In genomic region chr1:143540701-143541100, GRCm38 (mm10) we compare ENCODE assay signal across 24 mouse cellular contexts.
DNase-seq lines count a peak whose midpoint lies in the region; ATAC-seq and TF ChIP-seq lines count a peak whose summit lies in the region.
"Had no signal": no experiment of that assay in that cellular context is flagged by ENCODE, and none has a peak within 500 bp of the region (broad histone marks: within the 10 kb centered on the region; RNA-seq: fewer than 3 reads in every experiment).

No protein-coding gene starts in this region.

- no peak overlapping the region for H3K27ac ChIP-seq in forebrain, embryonic 12.5 days
- H3K27ac ChIP-seq in forebrain, embryonic 10.5 days = no peak overlapping the region
- H3K27ac ChIP-seq in heart, embryonic 14.5 days (replicated peaks in 1 of 2; ENCODE audit: control insufficient read depth in 1 of 2, insufficient read depth in 1 of 2, low read depth in 2 of 2, low read length in 2 of 2) = no peak overlapping the region
- no peak overlapping the region for H3K27ac ChIP-seq in forebrain, embryonic 14.5 days (ENCODE audit: low read depth, low read length)
- H3K27ac ChIP-seq in forebrain, postnatal 0 days (ENCODE audit: low read depth, low read length) = no peak overlapping the region
- H3K27ac ChIP-seq: embryonic facial prominence, embryonic 12.5 days; embryonic facial prominence, embryonic 15.5 days; hindbrain, embryonic 12.5 days; hindbrain, embryonic 15.5 days had no signal

- no peak overlapping the region for H3K4me3 ChIP-seq in forebrain, embryonic 12.5 days (replicated peaks)
- no peak overlapping the region for H3K4me3 ChIP-seq in forebrain, embryonic 10.5 days
- no peak overlapping the region for H3K4me3 ChIP-seq in heart, embryonic 14.5 days (ENCODE audit: control insufficient read depth in 1 of 2, insufficient read depth in 1 of 2, low read depth in 1 of 2, low read length in 2 of 2)
- no peak overlapping the region for H3K4me3 ChIP-seq in forebrain, embryonic 14.5 days (ENCODE audit: low read depth, low read length)
- H3K4me3 ChIP-seq in forebrain, postnatal 0 days (ENCODE audit: low read depth, low read length) = no peak overlapping the region
- H3K4me3 ChIP-seq: embryonic facial prominence, embryonic 12.5 days; embryonic facial prominence, embryonic 15.5 days; heart, embryonic 12.5 days; hindbrain, embryonic 12.5 days; hindbrain, embryonic 15.5 days had no signal

- no peak overlapping the region for H3K4me2 ChIP-seq in forebrain, embryonic 12.5 days
- peak overlapping the region; percentile 21 for H3K4me2 ChIP-seq in heart, embryonic 14.5 days (ENCODE audit: low read length)
- no peak overlapping the region for H3K4me2 ChIP-seq in forebrain, embryonic 14.5 days (ENCODE audit: low read length)
- H3K4me2 ChIP-seq in forebrain, postnatal 0 days (ENCODE audit: low read depth) = no peak overlapping the region
- H3K4me2 ChIP-seq: embryonic facial prominence, embryonic 12.5 days; embryonic facial prominence, embryonic 15.5 days; heart, embryonic 12.5 days; hindbrain, embryonic 12.5 days; hindbrain, embryonic 15.5 days had no signal

- H3K9ac ChIP-seq in forebrain, embryonic 12.5 days = no peak overlapping the region
- H3K9ac ChIP-seq in heart, embryonic 14.5 days (ENCODE audit: low read length) = no peak overlapping the region
- no peak overlapping the region for H3K9ac ChIP-seq in forebrain, embryonic 14.5 days (ENCODE audit: low read length)
- no peak overlapping the region for H3K9ac ChIP-seq in forebrain, postnatal 0 days
- H3K9ac ChIP-seq: embryonic facial prominence, embryonic 12.5 days; embryonic facial prominence, embryonic 15.5 days; heart, embryonic 12.5 days; hindbrain, embryonic 12.5 days; hindbrain, embryonic 15.5 days had no signal

- peaks cover 3% of the 10 kb centered on the region; the same call in 1 of the 2 replicates for H3K4me1 ChIP-seq in forebrain, embryonic 12.5 days
- H3K4me1 ChIP-seq in forebrain, embryonic 10.5 days = no peaks in the 10 kb centered on the region
- H3K4me1 ChIP-seq in heart, embryonic 14.5 days (ENCODE audit: control insufficient read depth in 2 of 2, insufficient read depth in 2 of 2, low read length in 2 of 2) = peaks cover 0 to 17% of the 10 kb centered on the region in 2 experiments; a peak in 2 of 4 replicates
- H3K4me1 ChIP-seq in forebrain, embryonic 14.5 days (ENCODE audit: control insufficient read depth, insufficient read depth, low read length) = no peaks in the 10 kb centered on the region
- H3K4me1 ChIP-seq in forebrain, postnatal 0 days (ENCODE audit: insufficient read depth) = no peaks in the 10 kb centered on the region
- H3K4me1 ChIP-seq: embryonic facial prominence, embryonic 12.5 days; embryonic facial prominence, embryonic 15.5 days; hindbrain, embryonic 12.5 days; hindbrain, embryonic 15.5 days had no signal

- 37% methylated on average over 3 of the region's 3 CpGs for WGBS in forebrain, embryonic 12.5 days
- WGBS in forebrain, embryonic 10.5 days = 60% methylated on average over 3 of the region's 3 CpGs
- 8% methylated on average over 3 of the region's 3 CpGs for WGBS in heart, embryonic 14.5 days
- 38% methylated on average over 3 of the region's 3 CpGs for WGBS in forebrain, embryonic 14.5 days
- 28% methylated on average over 3 of the region's 3 CpGs for WGBS in forebrain, postnatal 0 days

- TF ChIP-seq CTCF in forebrain, postnatal 0 days (IDR thresholded peaks at IDR 0.05; ENCODE audit: low read depth) = no peak

- H3K27me3 ChIP-seq in forebrain, embryonic 12.5 days = no peaks in the 10 kb centered on the region
- H3K27me3 ChIP-seq in forebrain, embryonic 10.5 days (ENCODE audit: poor library complexity, severe bottlenecking) = no peaks in the 10 kb centered on the region
- H3K27me3 ChIP-seq in heart, embryonic 14.5 days (ENCODE audit: control insufficient read depth, insufficient read depth, low read length) = no peaks in the 10 kb centered on the region
- H3K27me3 ChIP-seq in forebrain, embryonic 14.5 days (replicated peaks; ENCODE audit: control insufficient read depth, insufficient read depth, low read length) = no peaks in the 10 kb centered on the region
- H3K27me3 ChIP-seq in forebrain, postnatal 0 days (ENCODE audit: insufficient read depth, low read length) = no peaks in the 10 kb centered on the region
- H3K27me3 ChIP-seq: embryonic facial prominence, embryonic 12.5 days; embryonic facial prominence, embryonic 15.5 days; heart, embryonic 12.5 days; hindbrain, embryonic 12.5 days; hindbrain, embryonic 15.5 days had no signal

- no peaks in the 10 kb centered on the region for H3K9me3 ChIP-seq in forebrain, embryonic 12.5 days
- H3K9me3 ChIP-seq in forebrain, embryonic 10.5 days = no peaks in the 10 kb centered on the region
- H3K9me3 ChIP-seq in heart, embryonic 14.5 days (ENCODE audit: control insufficient read depth, low read length) = no peaks in the 10 kb centered on the region
- H3K9me3 ChIP-seq in forebrain, embryonic 14.5 days (replicated peaks; ENCODE audit: control insufficient read depth, low read length) = no peaks in the 10 kb centered on the region
- H3K9me3 ChIP-seq in forebrain, postnatal 0 days (ENCODE audit: low read length) = no peaks in the 10 kb centered on the region
- H3K9me3 ChIP-seq: embryonic facial prominence, embryonic 12.5 days; embryonic facial prominence, embryonic 15.5 days; G1E; heart, embryonic 12.5 days; hindbrain, embryonic 12.5 days; hindbrain, embryonic 15.5 days had no signal

- no peak for DNase-seq in forebrain, embryonic 10.5 days (ENCODE audit: extremely low spot score, low spot score)
- no peak for DNase-seq in heart, adult 18-20 months
- DNase-seq in forebrain, embryonic 14.5 days (ENCODE audit: low spot score) = peak; percentile 25
- no peak for DNase-seq in forebrain, postnatal 0 days
- no peak for DNase-seq in kidney, adult 8-10 months
- DNase-seq in right cerebral cortex, adult 2 months (ENCODE audit: low spot score in 2 of 2) = no peak
- DNase-seq: adrenal gland, postnatal 10 days; adrenal gland, postnatal 36 days; cerebellum, adult 11 months; cerebellum, adult 2 months; cerebellum, adult 9-11 months; cerebellum, postnatal 25 days; gastrocnemius, postnatal 10 days; gastrocnemius, postnatal 36 days had no signal

- ATAC-seq in forebrain, embryonic 12.5 days (ENCODE audit: low FRiP score) = peak; percentile 44; the same call in 1 of the 2 replicates
- ATAC-seq in heart, embryonic 14.5 days (ENCODE audit: insufficient number of reproducible peaks, insufficient read depth, low FRiP score, low read depth) = no peak
- peak; percentile 46; the same call in 1 of the 2 replicates for ATAC-seq in forebrain, embryonic 14.5 days
- peak; percentile 69; the same call in 1 of the 2 replicates for ATAC-seq in forebrain, postnatal 0 days
- ATAC-seq: intestine, postnatal 0 days; Patski had no signal

- no peaks in the 10 kb centered on the region for H3K36me3 ChIP-seq in forebrain, embryonic 12.5 days (replicated peaks)
- H3K36me3 ChIP-seq in forebrain, embryonic 10.5 days (replicated peaks) = no peaks in the 10 kb centered on the region
- H3K36me3 ChIP-seq in heart, embryonic 14.5 days (ENCODE audit: control insufficient read depth, insufficient read depth, low read length) = no peaks in the 10 kb centered on the region
- H3K36me3 ChIP-seq in forebrain, embryonic 14.5 days (ENCODE audit: control insufficient read depth, insufficient read depth, low read length) = no peaks in the 10 kb centered on the region
- H3K36me3 ChIP-seq in forebrain, postnatal 0 days (ENCODE audit: insufficient read depth) = no peaks in the 10 kb centered on the region
- H3K36me3 ChIP-seq: embryonic facial prominence, embryonic 12.5 days; embryonic facial prominence, embryonic 15.5 days; G1E; heart, embryonic 12.5 days; hindbrain, embryonic 12.5 days; hindbrain, embryonic 15.5 days had no signal
